Mouse (Mus musculus) frontal cortex, adult (tissue): ENCODE data around the gene Nr0b1.
A peak's percentile ranks its signal among the peaks of the same experiment; 100 is the strongest.

Experiments
- ATAC-seq: cut with Nextera tagmentation; 2 replicates; pipeline ENCODE4 v1.9.2; 2017; ENCODE audit warnings: mild to moderate bottlenecking, moderate library complexity, mixed read lengths; ENCODE audit not compliant: low TSS enrichment

Gene Nr0b1

GRCm38 (mm10) chrX:86191614-86192419 is at the start of gene Nr0b1:
TSS of gene Nr0b1 (plus strand) at chrX:86191764.
- ATAC-seq: peak; percentile 65; the same call in 1 of the 2 replicates

- ATAC-seq: no peak
Measured at GRCm38 (mm10) chrX:86187250-86187649, 4.3 kb upstream of the Nr0b1 start.

GRCm38 (mm10) chrX:86192420-86192994 is 943 bp downstream of the Nr0b1 start:
- ATAC-seq: no peak

GRCm38 (mm10) chrX:86193386-86193785 is 1.8 kb downstream of the Nr0b1 start:
- ATAC-seq: no peak

- ATAC-seq: no peak
Measured at GRCm38 (mm10) chrX:86237246-86237645, 45.7 kb downstream of the Nr0b1 start.
